Mouse (Mus musculus) retina, adult 2 months (tissue): ENCODE results near the gene Cabcoco1.

ENCODE experiments used
- DNase-seq: peaks from one replicate; pipeline ENCODE4 v3.0.0-alpha.2; 2012; ENCODE audit warnings: low read depth, low spot score

Gene Cabcoco1

GRCm38 (mm10) chr10:68541139-68541942 is at the start of gene Cabcoco1:
Gene Cabcoco1, minus strand, starts transcription at chr10:68541896.
- no peak for DNase-seq

GRCm38 (mm10) chr10:68589530-68590252 is 48.0 kb upstream of the Cabcoco1 start:
- DNase-seq: no peak

- DNase-seq: no peak
Measured at GRCm38 (mm10) chr10:68587416-68588040, 45.8 kb upstream of the Cabcoco1 start.

GRCm38 (mm10) chr10:68577321-68577720 is 35.6 kb upstream of the Cabcoco1 start:
- DNase-seq: no peak

GRCm38 (mm10) chr10:68568172-68568571 is 26.5 kb upstream of the Cabcoco1 start:
- DNase-seq: no peak

- no peak for DNase-seq
Measured at GRCm38 (mm10) chr10:68562344-68562743, 20.6 kb upstream of the Cabcoco1 start.

- no peak for DNase-seq
Measured at GRCm38 (mm10) chr10:68558828-68559219, 17.1 kb upstream of the Cabcoco1 start.

GRCm38 (mm10) chr10:68558105-68558827 is 16.6 kb upstream of the Cabcoco1 start:
- DNase-seq: no peak

- DNase-seq: no peak
Measured at GRCm38 (mm10) chr10:68553677-68554076, 12.0 kb upstream of the Cabcoco1 start.

GRCm38 (mm10) chr10:68552556-68552955 is 10.9 kb upstream of the Cabcoco1 start:
- DNase-seq: no peak

- no peak for DNase-seq
Measured at GRCm38 (mm10) chr10:68551316-68551715, 9.6 kb upstream of the Cabcoco1 start.

- no peak for DNase-seq
Measured at GRCm38 (mm10) chr10:68550668-68551267, 9.1 kb upstream of the Cabcoco1 start.

GRCm38 (mm10) chr10:68543107-68543506 is 1.4 kb upstream of the Cabcoco1 start:
- DNase-seq: no peak

- DNase-seq: no peak
Measured at GRCm38 (mm10) chr10:68541943-68542420, 286 bp upstream of the Cabcoco1 start.

- no peak for DNase-seq
Measured at GRCm38 (mm10) chr10:68540612-68541011, 1.1 kb downstream of the Cabcoco1 start.

- no peak for DNase-seq
Measured at GRCm38 (mm10) chr10:68537261-68537950, 4.3 kb downstream of the Cabcoco1 start.

- DNase-seq: no peak
Measured at GRCm38 (mm10) chr10:68529364-68530049, 12.2 kb downstream of the Cabcoco1 start.

- no peak for DNase-seq
Measured at GRCm38 (mm10) chr10:68528958-68529357, 12.7 kb downstream of the Cabcoco1 start.

GRCm38 (mm10) chr10:68522106-68522505 is 19.6 kb downstream of the Cabcoco1 start:
- DNase-seq: no peak

GRCm38 (mm10) chr10:68512433-68513019 is 29.2 kb downstream of the Cabcoco1 start:
- DNase-seq: no peak
